Mouse (Mus musculus) thymus, adult 2 months (tissue): ENCODE measurements around the gene Sv2c. TPM values are rescaled to one million over a fixed set of nuclear protein-coding genes. Genes with fewer than 3 reads are reported as not detected.

Experiments used
- DNase-seq: peaks from one replicate; pipeline ENCODE4 v3.0.0; 2021
- H3K27ac ChIP-seq: fragments of 200-500 bp; 2 replicates; pipeline ENCODE4 v1.5.1; 2012; ENCODE audit warnings: low read length, control low read depth; ENCODE audit not compliant: control insufficient read depth, insufficient read depth
- H3K27me3 ChIP-seq: fragments of 200-500 bp; 2 replicates; pipeline ENCODE4 v1.6.1; 2012; ENCODE audit warnings: mild to moderate bottlenecking, low read length, moderate library complexity, mixed read lengths; ENCODE audit not compliant: control insufficient read depth, insufficient read depth
- H3K36me3 ChIP-seq: fragments of 200-500 bp; 2 replicates; pipeline ENCODE4 v1.6.1; 2012; ENCODE audit warnings: mild to moderate bottlenecking, low read length, moderate library complexity; ENCODE audit not compliant: control insufficient read depth, insufficient read depth
- H3K4me1 ChIP-seq: fragments of 200-500 bp; replicated peaks from 2 replicates; pipeline ENCODE4 v1.6.1; 2012; ENCODE audit warnings: low read length; ENCODE audit not compliant: control insufficient read depth, insufficient read depth
- H3K4me3 ChIP-seq: fragments of 200-500 bp; 2 replicates; pipeline ENCODE4 v1.5.1; 2012; ENCODE audit warnings: mild to moderate bottlenecking, low read length, control low read depth, moderate library complexity; ENCODE audit not compliant: control insufficient read depth, insufficient read depth
- CTCF ChIP-seq: fragments of 200-500 bp; IDR thresholded peaks from 2 replicates; pipeline ENCODE4 v1.5.1; 2012; ENCODE audit warnings: mild to moderate bottlenecking, control low read depth, low read length, moderate library complexity, borderline replicate concordance; ENCODE audit not compliant: control insufficient read depth, poor library complexity, insufficient read depth; ENCODE audit errors: extremely low read depth
- POLR2A ChIP-seq: fragments of 200-500 bp; IDR thresholded peaks from 2 replicates; pipeline ENCODE4 v1.6.1; 2012; ENCODE audit warnings: mild to moderate bottlenecking, low read length, control low read depth, moderate library complexity; ENCODE audit not compliant: control insufficient read depth, poor library complexity, insufficient read depth; ENCODE audit errors: extremely low read depth
- WGBS: fragments of 180-500 bp; shearing (Covaris S2); methylation state at CpG from one replicate; pipeline ENCODE4 v1.1.7; 2018; 5-methylcytosine and 5-hydroxymethylcytosine counted together
- polyA plus RNA-seq: library from polyadenylated mRNA; depleted of rRNA; stranded (reverse); fragments of >200 nt; gene quantifications from 2 replicates; pipeline ENCODE4 v1.2.3, GENCODE M21; 2012; rRNA removed

The Sv2c gene
- polyA plus RNA-seq, 1 experiment = 0.09 TPM

DNA sequence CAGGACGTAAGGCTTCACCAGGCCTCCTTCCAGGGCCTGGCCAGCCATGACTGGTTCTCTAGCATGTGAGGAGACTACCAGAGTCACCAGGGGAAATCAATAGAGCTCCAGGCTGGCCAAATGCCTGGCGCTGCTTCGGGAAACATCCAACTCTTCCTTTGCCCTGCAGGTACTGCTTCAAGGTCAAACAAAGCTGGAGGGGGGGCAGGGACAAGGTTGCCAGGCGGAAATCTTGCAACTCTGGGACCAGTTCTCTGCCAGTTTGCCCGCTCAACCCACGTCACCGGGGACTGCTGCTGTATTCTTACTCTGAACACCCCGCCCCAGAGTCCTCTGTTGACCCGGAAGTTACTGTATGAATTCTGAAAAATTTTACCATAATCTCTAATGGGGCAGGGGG, 222.1 kb downstream of the Sv2c start:
- Histone ChIP-seq H3K27me3 (no peaks in the 10 kb centered on the region), H3K4me3 (no peak overlapping the region), H3K27ac (no peak overlapping the region), H3K36me3 (no peaks in the 10 kb centered on the region), H3K4me1 (no peaks in the 10 kb centered on the region)
- DNase-seq = no peak
- TF ChIP-seq POLR2A (no peak), CTCF (no peak)
- 93% methylated on average over 9 of the region's 9 CpGs for WGBS

DNA sequence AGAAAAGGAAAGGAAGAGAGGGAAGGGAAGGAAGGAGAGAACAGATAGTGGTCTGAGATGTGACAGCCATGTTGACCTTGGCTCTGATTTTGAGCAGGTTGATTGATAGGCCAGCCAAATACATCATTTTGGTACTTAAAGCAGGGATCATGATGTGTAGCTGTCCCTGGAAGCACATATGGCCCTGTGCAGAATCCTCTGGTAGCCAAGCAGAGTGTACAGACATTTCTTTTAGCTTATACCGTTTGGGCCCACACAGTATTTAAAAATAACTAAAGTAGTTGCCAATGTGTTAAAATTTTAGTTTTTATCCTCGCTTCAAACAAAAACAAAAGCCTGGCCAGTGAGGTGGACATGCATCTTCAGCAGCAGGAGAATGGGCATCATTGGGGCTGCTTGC, 223.1 kb downstream of the Sv2c start:
- H3K27me3 ChIP-seq = no peaks in the 10 kb centered on the region
- no peak for DNase-seq
- TF ChIP-seq POLR2A (no peak), CTCF (no peak)
- H3K4me1 ChIP-seq = no peaks in the 10 kb centered on the region
- no peaks in the 10 kb centered on the region for H3K36me3 ChIP-seq
- 89% methylated on average over 2 of the region's 2 CpGs for WGBS
- no peak overlapping the region for H3K27ac ChIP-seq
- H3K4me3 ChIP-seq = no peak overlapping the region

Other genes starting within 250 kb of the Sv2c start
- 4.4 and 5.4 TPM in 2 replicates for gene Iqgap2, start 240.7 kb downstream of the Sv2c start, polyA plus RNA-seq
- gene Gm20075, start 51.2 kb downstream of the Sv2c start, polyA plus RNA-seq = 0.29 and 2.0 TPM in 2 replicates
- gene Gm17190, start 50.5 kb downstream of the Sv2c start, polyA plus RNA-seq = not detected in 2 replicates